Mouse (Mus musculus) C3H10T1/2 (cell line): ENCODE results near the gene Tomm40. TPM values are rescaled to one million over a fixed set of nuclear protein-coding genes. Genes with fewer than 3 reads are reported as not detected.

Experiments
- polyA plus RNA-seq, 2 experiments: library from polyadenylated mRNA; unstranded; fragments of >200 nt; fragmentation: generic; extraction: Trizol; gene quantifications; one replicate each; pipeline ENCODE4 v1.2.1; 2012; ENCODE audit warnings: missing spikeins in 2 of 2

The Tomm40 gene
- polyA plus RNA-seq, result 100 to 1,000 TPM in 1 of 2 experiments, 10 to 100 TPM in 1; 73.6 to 172 TPM

GRCm38 (mm10) chr7:19715239-19716054 lies at the start of gene Tomm40:
TSS of gene Tomm40 (minus strand) at chr7:19715438.

DNA sequence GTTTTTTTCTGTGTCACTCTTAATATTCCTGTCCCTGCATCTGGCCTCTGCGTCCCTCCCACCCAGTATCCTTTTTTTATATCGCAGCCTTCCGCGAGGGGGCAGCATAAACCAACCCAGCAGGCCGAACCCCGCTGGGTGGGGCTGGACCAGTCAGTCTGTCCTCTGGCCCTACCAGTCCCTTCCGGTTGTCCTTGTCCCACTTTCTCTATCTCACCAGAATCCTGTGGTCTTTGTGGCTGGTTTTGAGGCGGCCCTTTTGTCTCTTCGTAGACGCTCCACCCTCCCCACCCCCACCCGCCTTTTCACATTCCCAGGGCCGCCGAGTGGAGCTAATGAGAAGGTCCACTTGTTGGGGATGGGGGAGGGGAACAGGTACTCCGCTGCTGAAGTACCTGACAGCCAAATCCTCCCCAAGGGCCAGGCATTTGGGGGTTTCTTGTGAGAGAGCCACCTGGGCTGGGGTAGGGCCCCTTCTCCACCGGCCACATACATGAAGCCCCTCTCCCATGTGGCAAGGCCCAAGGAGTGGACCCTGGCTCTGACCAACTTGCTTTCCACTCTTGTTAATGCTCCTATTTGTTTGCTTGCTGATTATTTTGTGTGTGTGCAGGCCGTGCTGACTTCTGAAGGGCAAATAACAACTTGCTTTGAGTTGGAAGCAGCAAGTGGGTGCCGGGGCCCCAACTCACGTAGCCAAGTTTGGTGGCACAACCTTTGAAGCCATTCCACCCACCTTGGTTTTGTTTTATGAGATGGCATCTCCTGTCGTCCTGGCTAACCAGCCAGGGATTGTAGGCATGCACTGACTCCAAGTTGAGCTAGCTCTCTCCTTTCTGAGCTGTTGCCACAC lies 35.2 kb upstream of the Tomm40 start, which contains the start of gene Nectin2:
TSS of gene Nectin2 (minus strand) at position 267 of the 853 bp plus-strand sequence.

GRCm38 (mm10) chr7:19698907-19699826 lies 16.1 kb downstream of the Tomm40 start, which contains the start of gene Apoe:
TSS of gene Apoe (minus strand) at chr7:19699188.

GRCm38 (mm10) chr7:19691873-19692865 lies 23.1 kb downstream of the Tomm40 start, which contains the start of gene Apoc1:
TSS of gene Apoc1 (minus strand) at chr7:19692660.

DNA sequence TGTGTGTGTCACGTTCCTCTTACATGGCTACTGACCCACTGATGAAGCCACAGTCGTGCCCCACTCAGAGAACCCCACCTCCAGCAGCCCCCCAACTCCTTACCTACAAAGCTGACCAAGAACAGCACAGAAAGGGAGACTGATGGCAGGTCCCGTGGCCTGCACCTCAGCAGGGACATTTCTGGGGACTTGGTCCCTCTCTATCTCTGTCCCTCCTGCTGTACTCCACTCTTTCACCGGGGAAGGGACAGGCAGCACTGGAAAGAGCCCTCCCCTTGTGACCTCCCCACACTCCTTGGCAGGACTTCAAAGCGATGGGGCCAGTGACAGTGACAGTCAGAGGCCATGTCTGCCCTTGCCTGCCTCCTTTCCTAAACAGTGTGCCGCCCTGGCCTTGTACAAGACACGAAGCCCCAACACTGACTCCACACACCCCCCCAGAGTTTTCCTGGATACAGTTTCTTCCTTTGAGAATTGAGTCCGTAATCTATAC lies 34.0 kb downstream of the Tomm40 start, which contains the start of the genes Gm44805 and Apoc4:
TSS of gene Gm44805 (minus strand) at position 222 of the 493 bp plus-strand sequence.
TSS of gene Apoc4 (minus strand) at position 278 of the 493 bp plus-strand sequence.

GRCm38 (mm10) chr7:19677872-19678271 lies 37.4 kb downstream of the Tomm40 start, which contains the start of gene Apoc2:
TSS of gene Apoc2 (minus strand) at chr7:19677941.

DNA sequence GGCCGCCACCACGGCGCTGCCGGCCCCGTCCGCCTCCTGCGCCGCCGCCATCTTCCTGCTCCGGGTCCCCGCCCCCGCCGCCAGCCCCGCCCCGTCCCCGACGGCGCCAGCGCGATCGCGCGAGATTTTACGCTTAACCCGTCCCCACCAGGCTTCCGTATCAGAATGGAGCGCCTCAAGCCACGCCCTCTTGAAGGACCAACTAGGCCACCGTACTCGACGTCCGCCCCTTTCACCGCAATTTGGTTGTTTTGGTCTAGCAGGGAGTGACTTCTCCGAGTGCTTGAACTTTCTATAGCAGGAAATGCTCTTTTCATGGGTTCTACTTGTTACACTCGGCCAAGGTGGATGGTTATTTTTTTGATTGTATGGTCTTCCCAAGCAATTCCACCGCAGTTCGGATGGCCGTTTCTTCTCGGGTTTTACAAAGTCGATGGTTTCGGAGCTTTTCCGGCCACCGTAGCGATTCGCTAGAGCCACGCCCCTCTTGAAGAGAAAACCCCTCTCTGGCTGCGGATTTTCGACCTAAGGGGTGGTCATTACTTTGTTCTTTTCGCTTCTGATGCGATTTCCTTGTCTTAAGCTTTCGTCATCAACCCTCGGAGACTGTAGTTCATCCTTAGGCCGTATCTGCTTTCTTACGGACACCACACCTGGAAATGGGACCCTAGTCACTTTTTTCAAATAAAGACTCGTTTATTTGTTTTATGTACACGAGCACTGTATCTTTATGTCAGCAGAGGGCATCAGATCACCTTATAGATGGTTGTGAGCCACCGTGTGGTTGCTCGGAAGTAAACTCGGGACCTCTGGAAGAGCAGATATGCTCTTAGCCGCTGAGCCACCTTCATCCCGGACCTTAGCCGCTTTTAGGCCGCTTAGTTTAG lies 50.0 kb downstream of the Tomm40 start, which contains the start of gene Clptm1:
TSS of gene Clptm1 (minus strand) at position 79 of the 887 bp plus-strand sequence.

Other genes starting within 250 kb of the Tomm40 start
- 1 to 10 TPM; 2.8 to 7.6 TPM for gene Bloc1s3, start 207.1 kb downstream of the Tomm40 start, polyA plus RNA-seq
- gene Trappc6a, start 207.0 kb downstream of the Tomm40 start, polyA plus RNA-seq, result 100 to 1,000 TPM in 1 of 2 experiments, 10 to 100 TPM in 1; 46.3 to 112 TPM
- under 1 TPM; 0.01 to 0.32 TPM for gene Nkpd1, start 197.6 kb downstream of the Tomm40 start, polyA plus RNA-seq
- 10 to 100 TPM; 33.3 to 45.0 TPM for gene Ppp1r37, start 152.4 kb downstream of the Tomm40 start, polyA plus RNA-seq
- under 1 TPM in 1 of 2 experiments, not detected in 1; 0.07 TPM for gene Zfp296, start 138.2 kb downstream of the Tomm40 start, polyA plus RNA-seq
- gene Gemin7, start 137.8 kb downstream of the Tomm40 start, polyA plus RNA-seq, result 100 to 1,000 TPM; 127 to 141 TPM
- gene Clasrp, start 111.0 kb downstream of the Tomm40 start, polyA plus RNA-seq, result 10 to 100 TPM; 11.9 to 28.1 TPM
- gene Relb, start 86.0 kb downstream of the Tomm40 start, polyA plus RNA-seq, result 10 to 100 TPM; 11.9 to 33.1 TPM
- gene Clptm1, start 50.4 kb downstream of the Tomm40 start, polyA plus RNA-seq, result 10 to 100 TPM; 82.8 to 99.6 TPM
- under 1 TPM in 1 of 2 experiments, not detected in 1; 0.94 TPM for gene Apoc2, start 37.5 kb downstream of the Tomm40 start, polyA plus RNA-seq
- gene Gm44805, start 34.0 kb downstream of the Tomm40 start, polyA plus RNA-seq, result not detected
- gene Apoc4, start 34.0 kb downstream of the Tomm40 start, polyA plus RNA-seq, result 1 to 10 TPM in 1 of 2 experiments, not detected in 1; 4.6 TPM
- 10 to 100 TPM in 1 of 2 experiments, not detected in 1; 23.3 TPM for gene Apoc1, start 22.8 kb downstream of the Tomm40 start, polyA plus RNA-seq
- gene Apoe, start 16.2 kb downstream of the Tomm40 start, polyA plus RNA-seq, result 10 to 100 TPM in 1 of 2 experiments, under 1 TPM in 1; 0.54 to 25.5 TPM
- 10 to 100 TPM; 10.7 to 22.9 TPM for gene Nectin2, start 35.0 kb upstream of the Tomm40 start, polyA plus RNA-seq
- under 1 TPM; 0.04 to 0.12 TPM for gene Bcam, start 55.6 kb upstream of the Tomm40 start, polyA plus RNA-seq
- gene Cblc, start 81.4 kb upstream of the Tomm40 start, polyA plus RNA-seq, result under 1 TPM in 1 of 2 experiments, not detected in 1; 0.06 TPM
- gene Bcl3, start 107.3 kb upstream of the Tomm40 start, polyA plus RNA-seq, result 10 to 100 TPM in 1 of 2 experiments, 1 to 10 TPM in 1; 3.7 to 20.3 TPM
- under 1 TPM in 1 of 2 experiments, not detected in 1; 0.12 TPM for gene Gm19345, start 136.6 kb upstream of the Tomm40 start, polyA plus RNA-seq
- gene Ceacam16, start 145.9 kb upstream of the Tomm40 start, polyA plus RNA-seq, result under 1 TPM in 1 of 2 experiments, not detected in 1; 0.04 TPM
- gene Ceacam19, start 172.5 kb upstream of the Tomm40 start, polyA plus RNA-seq, result not detected
- gene Pvr, start 205.7 kb upstream of the Tomm40 start, polyA plus RNA-seq, result 1 to 10 TPM; 5.5 to 6.8 TPM
- gene Igsf23, start 235.3 kb upstream of the Tomm40 start, polyA plus RNA-seq, result under 1 TPM; 0.28 to 0.59 TPM
- under 1 TPM in 1 of 2 experiments, not detected in 1; 0.01 TPM for gene Ceacam20, start 250.0 kb upstream of the Tomm40 start, polyA plus RNA-seq